Mouse (Mus musculus) heart, postnatal 4 days (tissue): ENCODE results near the gene Calcoco2. TPM values are rescaled to one million over a fixed set of nuclear protein-coding genes. Genes with fewer than 3 reads are reported as not detected.
"Not testable (repeated sequence)": the region's sequence is repeated elsewhere in the genome, so short reads cannot be mapped to it uniquely, and the experiment has no call there.

Source experiments
- DNase-seq: peaks from one replicate; pipeline ENCODE4 v3.0.0; 2021
- total RNA-seq, 2 experiments: library from RNA; stranded (reverse); gene quantifications; 2 replicates each; pipeline ENCODE4 v1.2.3; 2021

The Calcoco2 gene
- not detected for total RNA-seq

DNA sequence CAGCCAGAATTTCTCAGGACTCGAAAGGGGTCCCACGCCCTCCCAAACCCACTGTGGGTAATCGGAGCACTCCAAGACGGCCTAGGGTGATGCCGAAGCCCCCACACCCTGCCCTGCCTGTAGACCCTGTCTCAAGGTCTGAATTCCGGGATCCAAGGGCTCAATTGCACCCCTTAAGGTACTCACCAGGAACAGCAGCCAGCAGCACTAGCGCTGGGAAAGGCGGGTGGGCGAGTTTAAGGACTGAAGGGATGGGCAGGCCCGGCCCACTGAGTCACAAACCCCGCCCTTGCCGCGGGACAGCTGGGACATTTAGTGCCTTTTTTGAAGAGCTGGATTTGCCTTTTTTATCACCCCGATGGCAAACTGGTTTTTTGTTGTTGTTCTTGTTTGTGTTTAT, at the start of gene Calcoco2:
Gene Calcoco2 (minus strand): TSS at position 214 of the 400 bp plus-strand sequence.
- DNase-seq = no peak

DNA sequence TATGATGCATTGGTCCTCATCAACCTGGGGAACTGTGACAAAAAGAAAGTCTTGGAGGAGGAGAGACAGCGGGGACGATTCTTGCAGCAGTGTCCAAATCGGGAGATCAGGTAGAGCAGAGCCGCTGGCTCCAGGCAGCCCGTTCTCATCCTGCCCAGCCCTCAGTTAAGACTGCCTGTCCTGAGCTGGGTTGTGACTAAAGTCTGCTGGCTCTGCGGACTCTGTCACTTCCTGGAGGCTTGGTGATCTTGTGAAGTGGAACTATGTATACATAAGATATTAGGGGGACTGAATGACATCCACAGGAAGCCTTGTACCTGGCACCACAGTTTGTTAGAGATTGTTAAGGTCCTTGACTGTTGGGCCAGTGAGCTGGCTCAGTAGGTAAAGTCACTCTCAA, 35.7 kb upstream of the Calcoco2 start:
- no peak for DNase-seq

- DNase-seq = peak; percentile 86
Observed at GRCm38 (mm10) chr11:96145622-96146270, 34.0 kb upstream of the Calcoco2 start.

DNA sequence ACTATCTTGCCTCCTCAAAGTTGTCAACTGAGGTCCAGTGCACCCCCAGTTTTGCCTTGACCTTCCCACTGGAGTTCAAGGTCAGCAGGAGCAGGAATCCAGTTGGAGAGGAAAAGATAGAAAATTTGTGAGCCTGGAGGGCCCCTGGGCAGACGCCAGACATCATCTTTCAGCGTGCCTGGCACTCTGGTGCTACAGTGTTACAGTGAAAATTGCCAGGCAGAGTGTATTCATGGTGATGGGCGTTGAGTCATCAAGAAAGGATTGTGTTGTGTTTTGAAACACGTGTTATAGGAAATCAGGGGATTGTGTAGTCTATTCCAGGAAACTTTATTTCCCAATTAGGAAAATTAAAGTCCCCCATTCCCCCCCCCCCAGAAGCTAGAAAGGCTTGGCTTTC, 32.0 kb upstream of the Calcoco2 start:
- no peak for DNase-seq

DNA sequence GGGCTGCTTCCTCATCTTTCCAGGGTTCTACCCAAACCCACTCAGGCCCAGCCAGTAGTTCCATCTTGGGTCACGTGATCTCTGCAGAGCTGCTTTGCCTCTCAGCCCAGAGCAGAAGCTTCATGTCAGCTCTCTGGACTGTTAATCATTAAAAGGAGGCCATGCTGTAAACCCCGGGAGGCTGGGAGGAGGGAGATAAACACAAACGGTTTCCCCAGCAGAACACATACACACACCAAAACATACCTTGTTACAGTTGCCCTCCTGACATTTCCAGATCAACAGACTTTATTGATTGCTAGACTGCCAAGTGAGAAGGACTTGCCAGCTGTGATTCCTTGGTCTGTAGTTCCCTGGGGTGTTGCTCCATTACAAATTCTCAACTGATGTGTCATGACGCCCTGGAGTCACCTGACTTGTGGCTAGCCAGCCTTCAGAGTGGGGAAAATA, 29.0 kb upstream of the Calcoco2 start:
- no peak for DNase-seq

GRCm38 (mm10) chr11:96135847-96136246, 24.1 kb upstream of the Calcoco2 start:
- DNase-seq = no peak

- DNase-seq = peak; percentile 70
Observed at GRCm38 (mm10) chr11:96133239-96133865, 21.6 kb upstream of the Calcoco2 start, which contains the start of gene Ttll6. Gene Ttll6, plus strand, starts transcription at chr11:96133786.

GRCm38 (mm10) chr11:96130606-96131005, 18.8 kb upstream of the Calcoco2 start:
- DNase-seq = no peak

- peak; percentile 43 for DNase-seq
Observed at GRCm38 (mm10) chr11:96124052-96124914, 12.5 kb upstream of the Calcoco2 start.

GRCm38 (mm10) chr11:96122806-96123205, 11.0 kb upstream of the Calcoco2 start:
- not testable (repeated sequence) for DNase-seq

GRCm38 (mm10) chr11:96119401-96119800, 7.6 kb upstream of the Calcoco2 start:
- DNase-seq = no peak

DNA sequence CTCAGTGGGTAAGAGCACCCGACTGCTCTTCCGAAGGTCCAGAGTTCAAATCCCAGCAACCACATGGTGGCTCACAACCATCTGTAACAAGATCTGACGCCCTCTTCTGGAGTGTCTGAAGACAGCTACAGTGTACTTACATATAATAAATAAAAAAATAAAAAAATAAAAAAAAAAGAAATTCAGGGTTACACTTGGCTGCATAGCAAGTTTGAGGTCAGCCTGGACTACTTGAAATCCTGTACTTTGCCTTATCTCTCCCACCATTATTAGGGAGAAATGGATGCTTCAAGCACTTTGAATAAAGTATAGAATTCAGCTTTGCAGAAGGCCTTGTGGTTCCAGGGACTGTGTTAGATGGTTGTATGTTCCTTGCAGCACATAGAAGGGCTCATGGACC, 5.2 kb upstream of the Calcoco2 start:
- DNase-seq = not testable (repeated sequence)

- DNase-seq = no peak
Observed at GRCm38 (mm10) chr11:96116116-96116515, 4.4 kb upstream of the Calcoco2 start.

- DNase-seq = no peak
Observed at GRCm38 (mm10) chr11:96115416-96115815, 3.7 kb upstream of the Calcoco2 start.

- DNase-seq = no peak
Observed at GRCm38 (mm10) chr11:96114077-96114476, 2.3 kb upstream of the Calcoco2 start.

GRCm38 (mm10) chr11:96110950-96111349, 814 bp downstream of the Calcoco2 start:
- not testable (repeated sequence) for DNase-seq

- DNase-seq = no peak
Observed at GRCm38 (mm10) chr11:96108376-96108775, 3.4 kb downstream of the Calcoco2 start.

- DNase-seq = peak; percentile 75
Observed at GRCm38 (mm10) chr11:96093361-96093760, 18.4 kb downstream of the Calcoco2 start.

GRCm38 (mm10) chr11:96092674-96093291, 19.0 kb downstream of the Calcoco2 start:
- DNase-seq = peak; percentile 29

GRCm38 (mm10) chr11:96091073-96091472, 20.7 kb downstream of the Calcoco2 start:
- DNase-seq = peak; percentile 26

- no peak for DNase-seq
Observed at GRCm38 (mm10) chr11:96087981-96088380, 23.8 kb downstream of the Calcoco2 start.

DNA sequence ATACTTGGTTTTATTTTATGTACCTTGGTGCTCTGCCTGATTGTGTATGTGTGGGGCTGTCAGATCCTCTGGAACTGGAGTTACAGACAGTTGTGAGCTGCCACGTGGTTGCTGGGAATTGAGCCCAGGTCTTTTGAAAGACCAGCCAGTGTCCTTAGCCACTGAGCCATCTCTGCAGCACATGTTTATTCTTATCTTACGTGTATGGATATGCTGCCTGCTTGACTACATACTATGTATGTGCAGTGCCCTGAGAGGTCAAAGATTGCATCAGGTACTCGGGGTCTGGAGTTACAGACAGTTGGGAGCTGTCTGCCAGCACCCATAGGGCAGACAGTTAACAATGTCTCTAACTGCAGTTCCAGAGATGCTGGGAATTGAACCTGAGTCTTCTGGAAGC, 29.1 kb downstream of the Calcoco2 start:
- no peak for DNase-seq

GRCm38 (mm10) chr11:96080736-96081135, 31.0 kb downstream of the Calcoco2 start:
- peak; percentile 46 for DNase-seq
